Mouse (Mus musculus) neural tube, embryonic 15.5 days (tissue): ENCODE data around the gene Fam160a1. TPM values are rescaled to one million over a fixed set of nuclear protein-coding genes. Genes with fewer than 3 reads are reported as not detected.

ENCODE experiments used
- ATAC-seq: fragments of 200-750 bp; cut with Nextera tagmentation; 2 replicates; pipeline ENCODE4 v1.8.0; 2017; ENCODE audit warnings: mild to moderate bottlenecking, moderate TSS enrichment, moderate library complexity; ENCODE audit not compliant: low FRiP score
- H3K27ac ChIP-seq: fragments of 300-500 bp; sonication (generic); replicated peaks from 2 replicates; pipeline ENCODE4 v1.5.1; 2015; ENCODE audit warnings: mild to moderate bottlenecking, inconsistent platforms
- H3K27me3 ChIP-seq: fragments of 300-500 bp; sonication (generic); replicated peaks from 2 replicates; pipeline ENCODE4 v1.6.1; 2015; ENCODE audit warnings: inconsistent platforms
- H3K36me3 ChIP-seq: fragments of 300-500 bp; sonication (generic); 2 replicates; pipeline ENCODE4 v1.6.1; 2015; ENCODE audit warnings: inconsistent platforms
- H3K4me1 ChIP-seq: fragments of 300-500 bp; sonication (generic); 2 replicates; pipeline ENCODE4 v1.6.1; 2015; ENCODE audit warnings: inconsistent platforms
- H3K4me2 ChIP-seq: fragments of 300-500 bp; sonication (generic); 2 replicates; pipeline ENCODE4 v1.6.1; 2015; ENCODE audit warnings: inconsistent platforms, mild to moderate bottlenecking, moderate library complexity
- H3K4me3 ChIP-seq: fragments of 300-500 bp; sonication (generic); replicated peaks from 2 replicates; pipeline ENCODE4 v1.5.1; 2015; ENCODE audit warnings: mild to moderate bottlenecking, inconsistent platforms
- H3K9ac ChIP-seq: fragments of 300-500 bp; sonication (generic); replicated peaks from 2 replicates; pipeline ENCODE4 v1.6.1; 2015; ENCODE audit warnings: mild to moderate bottlenecking, inconsistent platforms
- H3K9me3 ChIP-seq: fragments of 300-500 bp; sonication (generic); replicated peaks from 2 replicates; pipeline ENCODE4 v1.6.1; 2016; ENCODE audit warnings: inconsistent platforms
- WGBS: fragments of 180-500 bp; shearing (Covaris S2); methylation state at CpG from one replicate; pipeline ENCODE4 v1.1.7; 2015; ENCODE audit warnings: mixed read lengths; 5-methylcytosine and 5-hydroxymethylcytosine counted together
- polyA plus RNA-seq: library from polyadenylated mRNA; unstranded; fragments of >200 nt; fragmentation: Nextera tagmentation; extraction: Ambion mirVana; gene quantifications from 2 replicates; pipeline ENCODE4 v1.2.1, GENCODE M21; 2015

Gene Fam160a1
- polyA plus RNA-seq, 1 experiment from 2014 or later = 0.31 TPM

DNA sequence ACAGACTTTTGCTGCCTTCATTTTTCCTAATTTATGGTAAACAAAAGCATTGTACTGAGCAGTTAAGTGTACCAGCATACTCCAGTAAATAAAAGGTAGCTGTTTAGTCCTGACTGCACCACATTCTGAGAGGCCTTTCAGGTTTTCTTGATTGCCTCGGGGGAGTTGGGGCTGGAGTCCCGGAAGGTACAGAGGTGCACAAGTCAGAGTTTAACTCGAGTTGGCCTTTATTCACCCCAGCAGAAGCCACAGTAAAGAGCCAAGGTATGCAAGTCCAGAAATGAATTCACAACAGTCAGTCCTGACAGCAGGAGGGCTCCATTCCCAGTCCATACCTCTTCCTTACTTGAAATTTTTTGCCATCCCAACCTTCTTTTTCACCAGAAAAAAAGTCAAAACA, 78.5 kb downstream of the Fam160a1 start:
- no peak overlapping the region for H3K4me3 ChIP-seq
- no peaks in the 10 kb centered on the region for H3K9me3 ChIP-seq
- no peak overlapping the region for H3K27ac ChIP-seq
- no peaks in the 10 kb centered on the region for H3K36me3 ChIP-seq
- H3K4me2 ChIP-seq = no peak overlapping the region
- H3K27me3 ChIP-seq = no peaks in the 10 kb centered on the region
- H3K9ac ChIP-seq = no peak overlapping the region
- no peak for ATAC-seq
- H3K4me1 ChIP-seq = no peaks in the 10 kb centered on the region
- WGBS = 74% methylated on average over 3 of the region's 3 CpGs

DNA sequence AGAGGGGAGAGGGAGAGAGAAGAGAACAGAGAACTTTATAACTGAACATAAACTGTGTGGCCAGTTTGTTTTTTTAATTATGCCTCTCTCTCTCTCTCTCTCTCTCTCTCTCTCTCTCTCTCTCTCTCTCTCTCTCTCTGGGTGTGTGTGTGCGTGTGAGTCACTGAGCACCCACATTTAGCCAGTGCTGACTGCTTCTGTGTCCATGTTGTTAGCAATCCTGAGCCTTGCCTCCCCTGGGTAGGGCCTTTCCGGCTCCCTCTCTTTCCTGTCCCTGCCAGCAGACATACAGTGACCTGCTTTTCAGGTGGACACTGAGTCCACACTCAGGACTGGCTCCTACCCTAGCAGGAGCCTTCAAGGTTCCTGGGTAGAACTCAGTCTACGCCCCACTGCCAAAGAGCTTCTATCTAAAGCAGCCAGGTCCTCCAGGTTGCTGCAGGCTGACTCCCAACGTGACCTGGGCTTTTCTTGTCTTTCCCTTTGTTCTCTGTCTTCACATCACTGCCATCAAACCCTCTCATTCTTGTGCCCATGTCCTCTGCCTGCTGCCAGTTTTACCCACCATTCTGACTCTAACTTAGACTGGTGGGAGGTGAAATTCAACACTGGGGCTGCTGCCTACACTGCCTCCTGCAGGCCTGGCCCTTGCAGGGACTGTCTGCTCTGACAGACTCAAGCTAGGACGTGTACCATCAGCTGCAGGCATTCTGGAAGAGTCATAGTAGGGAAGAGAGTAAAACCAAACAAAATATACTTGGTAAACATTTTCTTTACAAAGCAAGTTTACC, 83.0 kb downstream of the Fam160a1 start:
- Histone ChIP-seq H3K27ac (no peak overlapping the region), H3K9me3 (no peaks in the 10 kb centered on the region), H3K4me1 (no peaks in the 10 kb centered on the region), H3K27me3 (no peaks in the 10 kb centered on the region), H3K36me3 (no peaks in the 10 kb centered on the region), H3K4me2 (no peak overlapping the region), H3K9ac (no peak overlapping the region), H3K4me3 (no peak overlapping the region)
- WGBS = 82% methylated on average over 5 of the region's 5 CpGs
- no peak for ATAC-seq

DNA sequence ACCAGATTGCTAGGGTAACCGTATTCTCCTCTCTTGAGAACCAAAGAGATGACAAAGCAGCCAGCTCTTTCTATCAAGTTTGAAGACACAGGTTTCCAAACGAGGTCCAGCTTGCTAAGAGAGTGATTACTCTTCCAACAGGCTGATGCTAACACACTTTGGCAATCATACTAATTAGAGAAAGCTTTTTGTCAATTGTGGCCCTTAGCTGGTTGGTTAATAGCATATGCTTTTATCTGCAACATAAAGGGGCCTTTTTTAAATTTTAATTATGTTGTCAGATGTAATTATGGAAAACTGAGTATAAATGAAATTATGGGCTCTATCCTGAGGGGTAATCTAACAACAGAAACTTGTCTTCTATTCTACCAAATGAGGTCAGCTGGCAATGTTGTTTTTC, 89.9 kb downstream of the Fam160a1 start:
- Histone ChIP-seq H3K9ac (no peak overlapping the region), H3K9me3 (no peaks in the 10 kb centered on the region), H3K4me2 (no peak overlapping the region), H3K4me1 (no peaks in the 10 kb centered on the region), H3K4me3 (no peak overlapping the region), H3K27me3 (no peaks in the 10 kb centered on the region), H3K36me3 (no peaks in the 10 kb centered on the region), H3K27ac (no peak overlapping the region)
- no peak for ATAC-seq
- whole genome bisulfite sequencing = 50% methylated on average over 2 of the region's 2 CpGs

GRCm38 (mm10) chr3:85725971-85726370, 91.1 kb downstream of the Fam160a1 start:
- Histone ChIP-seq H3K4me2 (no peak overlapping the region), H3K27ac (no peak overlapping the region), H3K36me3 (no peaks in the 10 kb centered on the region), H3K27me3 (no peaks in the 10 kb centered on the region), H3K4me3 (no peak overlapping the region), H3K9ac (no peak overlapping the region), H3K9me3 (no peaks in the 10 kb centered on the region), H3K4me1 (no peaks in the 10 kb centered on the region)
- 85% methylated on average over 3 of the region's 3 CpGs for WGBS
- ATAC-seq = no peak

DNA sequence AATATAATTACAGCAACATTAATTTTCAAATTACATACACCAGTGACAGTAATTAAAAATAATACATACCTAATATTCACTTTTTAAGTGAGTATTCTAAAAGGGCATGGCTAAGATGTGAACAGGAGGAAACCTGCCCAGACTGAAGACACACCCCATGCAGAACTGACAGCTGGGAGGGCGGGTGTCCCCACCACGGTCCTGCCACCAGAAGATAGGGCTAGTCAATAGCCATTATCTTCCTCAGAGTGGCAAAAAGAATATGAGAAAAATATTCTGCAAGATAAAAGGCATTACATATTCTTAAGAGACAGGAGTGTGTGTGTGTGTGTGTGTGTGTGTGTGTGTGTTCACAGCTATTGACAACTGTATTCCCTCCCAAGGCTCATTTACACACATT, 92.0 kb downstream of the Fam160a1 start:
- Histone ChIP-seq H3K9ac (no peak overlapping the region), H3K4me1 (no peaks in the 10 kb centered on the region), H3K4me3 (no peak overlapping the region), H3K36me3 (no peaks in the 10 kb centered on the region), H3K4me2 (no peak overlapping the region), H3K27ac (no peak overlapping the region), H3K9me3 (no peaks in the 10 kb centered on the region), H3K27me3 (no peaks in the 10 kb centered on the region)
- no peak for ATAC-seq
- 84% methylated on average over 2 of the region's 2 CpGs for WGBS

DNA sequence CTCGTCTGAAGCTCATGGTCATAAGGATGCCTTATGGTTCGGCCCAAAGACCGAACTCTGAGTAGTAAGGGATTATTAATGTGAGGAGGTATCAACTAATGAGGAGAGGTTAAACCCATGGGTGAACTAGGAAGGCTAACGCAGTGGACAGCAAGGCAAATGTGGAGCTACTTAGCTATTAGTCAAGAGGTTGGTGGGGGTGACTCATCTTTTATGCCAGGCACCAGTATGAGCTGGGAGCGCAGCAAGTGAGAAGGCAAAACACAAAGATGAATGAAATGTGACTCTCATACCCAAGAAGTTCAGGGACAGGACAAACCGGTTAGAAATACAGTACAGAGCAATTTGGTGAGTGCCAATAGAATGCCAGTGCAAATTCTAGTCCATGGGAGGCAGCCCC, 94.5 kb downstream of the Fam160a1 start:
- WGBS = 92% methylated on average over 6 of the region's 6 CpGs

GRCm38 (mm10) chr3:85715764-85716297, 101.3 kb downstream of the Fam160a1 start:
- no peaks in the 10 kb centered on the region for H3K36me3 ChIP-seq
- no peaks in the 10 kb centered on the region for H3K9me3 ChIP-seq
- no peaks in the 10 kb centered on the region for H3K27me3 ChIP-seq
- H3K9ac ChIP-seq = no peak overlapping the region
- WGBS = 91% methylated on average over 4 of the region's 4 CpGs
- H3K4me3 ChIP-seq = no peak overlapping the region
- ATAC-seq = no peak
- no peaks in the 10 kb centered on the region for H3K4me1 ChIP-seq
- H3K27ac ChIP-seq = no peak overlapping the region
- H3K4me2 ChIP-seq = no peak overlapping the region

More for the DNA sequence above, 94.5 kb downstream of the Fam160a1 start:
- H3K36me3 ChIP-seq = no peaks in the 10 kb centered on the region
- H3K27ac ChIP-seq = no peak overlapping the region
- no peak overlapping the region for H3K9ac ChIP-seq
- ATAC-seq = no peak
- no peaks in the 10 kb centered on the region for H3K4me1 ChIP-seq
- no peaks in the 10 kb centered on the region for H3K9me3 ChIP-seq
- no peaks in the 10 kb centered on the region for H3K27me3 ChIP-seq
- no peak overlapping the region for H3K4me2 ChIP-seq
- H3K4me3 ChIP-seq = no peak overlapping the region

DNA sequence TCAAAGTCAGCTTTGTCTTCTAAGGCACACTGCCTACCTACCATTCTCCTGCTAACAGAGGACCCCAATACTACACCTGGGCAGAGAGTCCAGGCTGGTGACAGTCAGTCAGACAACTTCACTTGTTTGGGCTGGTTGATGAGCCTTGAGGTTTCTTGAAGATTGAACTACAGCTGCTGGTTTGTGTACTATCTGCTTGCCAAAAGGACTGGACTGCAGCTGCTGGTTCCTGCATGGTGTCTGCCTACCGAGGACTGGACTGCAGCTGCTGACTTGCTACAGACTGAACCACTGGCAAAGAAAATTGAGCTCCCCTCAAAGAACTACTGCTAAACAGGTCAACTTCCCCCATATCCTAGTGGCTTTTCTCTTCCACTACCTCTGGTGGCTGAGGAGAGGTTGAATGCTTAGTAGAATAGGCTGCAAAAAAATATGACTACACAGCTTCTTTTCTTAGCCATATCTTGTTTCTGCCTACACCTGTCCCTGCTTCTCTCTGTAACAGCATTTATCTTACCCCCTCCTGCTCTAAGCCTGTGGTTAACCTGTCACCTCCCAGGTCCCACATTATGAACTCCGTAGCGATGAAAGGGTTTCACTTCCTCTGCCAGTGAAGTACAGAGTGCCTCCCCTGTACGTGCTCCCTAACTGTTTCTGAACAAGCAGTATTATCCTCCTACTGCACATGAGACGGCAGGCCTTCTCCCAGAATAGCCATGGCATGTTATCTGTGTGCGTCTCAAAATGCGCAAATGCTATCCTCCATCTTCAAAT, 103.0 kb downstream of the Fam160a1 start:
- no peak overlapping the region for H3K27ac ChIP-seq

GRCm38 (mm10) chr3:85710695-85711094, 106.4 kb downstream of the Fam160a1 start:
- H3K36me3 ChIP-seq = no peaks in the 10 kb centered on the region
- no peaks in the 10 kb centered on the region for H3K27me3 ChIP-seq
- WGBS = 54% methylated on average over 8 of the region's 8 CpGs
- no peaks in the 10 kb centered on the region for H3K4me1 ChIP-seq
- no peak overlapping the region for H3K9ac ChIP-seq
- H3K4me3 ChIP-seq = no peak overlapping the region
- H3K9me3 ChIP-seq = no peaks in the 10 kb centered on the region
- ATAC-seq = no peak
- no peak overlapping the region for H3K27ac ChIP-seq
- no peak overlapping the region for H3K4me2 ChIP-seq

More for the DNA sequence above, 103.0 kb downstream of the Fam160a1 start:
- Histone ChIP-seq H3K9ac (no peak overlapping the region), H3K4me2 (no peak overlapping the region), H3K27me3 (no peaks in the 10 kb centered on the region), H3K36me3 (no peaks in the 10 kb centered on the region), H3K4me3 (no peak overlapping the region), H3K9me3 (no peaks in the 10 kb centered on the region), H3K4me1 (no peaks in the 10 kb centered on the region)
- WGBS = 86% methylated on average over 7 of the region's 7 CpGs
- no peak for ATAC-seq

DNA sequence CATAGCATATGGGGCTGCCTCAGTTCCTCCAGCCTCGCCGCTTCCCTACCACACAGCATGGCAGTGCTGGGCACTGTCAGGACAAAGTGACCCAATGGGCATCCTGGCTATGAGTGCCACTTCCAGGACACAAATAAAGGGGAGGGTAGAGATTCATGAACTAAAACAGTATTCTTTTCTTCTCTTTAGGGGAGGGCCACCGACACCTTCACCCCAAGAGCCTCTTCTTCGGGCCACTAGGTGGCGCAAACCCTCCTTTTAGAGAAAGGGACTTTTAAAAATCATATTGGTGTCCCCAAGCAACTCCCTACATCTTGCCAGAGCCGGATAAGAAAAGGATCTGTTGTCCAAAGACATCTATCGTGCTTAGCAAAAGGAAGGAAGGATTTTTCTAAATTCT, 109.7 kb downstream of the Fam160a1 start:
- Histone ChIP-seq H3K4me1 (no peaks in the 10 kb centered on the region), H3K4me3 (no peak overlapping the region), H3K27me3 (no peaks in the 10 kb centered on the region), H3K4me2 (no peak overlapping the region), H3K9me3 (no peaks in the 10 kb centered on the region), H3K27ac (no peak overlapping the region), H3K9ac (no peak overlapping the region), H3K36me3 (no peaks in the 10 kb centered on the region)
- WGBS = 40% methylated on average over 7 of the region's 7 CpGs
- ATAC-seq = no peak

GRCm38 (mm10) chr3:85703141-85703882, 113.8 kb downstream of the Fam160a1 start:
- H3K4me1 ChIP-seq = no peaks in the 10 kb centered on the region
- H3K27ac ChIP-seq = no peak overlapping the region
- no peaks in the 10 kb centered on the region for H3K9me3 ChIP-seq
- H3K9ac ChIP-seq = no peak overlapping the region
- H3K4me2 ChIP-seq = no peak overlapping the region
- H3K36me3 ChIP-seq = no peaks in the 10 kb centered on the region
- no peaks in the 10 kb centered on the region for H3K27me3 ChIP-seq
- H3K4me3 ChIP-seq = no peak overlapping the region
- 43% methylated on average over 6 of the region's 6 CpGs for WGBS
- no peak for ATAC-seq
